Mouse (Mus musculus): ENCODE measurements around the gene Kat7. TPM values are rescaled to one million over a fixed set of nuclear protein-coding genes. Genes with fewer than 3 reads are reported as not detected.

Kat7 gene
- total RNA-seq, 2 experiments from 2014 or later: 19.7 to 23.9 TPM

DNA sequence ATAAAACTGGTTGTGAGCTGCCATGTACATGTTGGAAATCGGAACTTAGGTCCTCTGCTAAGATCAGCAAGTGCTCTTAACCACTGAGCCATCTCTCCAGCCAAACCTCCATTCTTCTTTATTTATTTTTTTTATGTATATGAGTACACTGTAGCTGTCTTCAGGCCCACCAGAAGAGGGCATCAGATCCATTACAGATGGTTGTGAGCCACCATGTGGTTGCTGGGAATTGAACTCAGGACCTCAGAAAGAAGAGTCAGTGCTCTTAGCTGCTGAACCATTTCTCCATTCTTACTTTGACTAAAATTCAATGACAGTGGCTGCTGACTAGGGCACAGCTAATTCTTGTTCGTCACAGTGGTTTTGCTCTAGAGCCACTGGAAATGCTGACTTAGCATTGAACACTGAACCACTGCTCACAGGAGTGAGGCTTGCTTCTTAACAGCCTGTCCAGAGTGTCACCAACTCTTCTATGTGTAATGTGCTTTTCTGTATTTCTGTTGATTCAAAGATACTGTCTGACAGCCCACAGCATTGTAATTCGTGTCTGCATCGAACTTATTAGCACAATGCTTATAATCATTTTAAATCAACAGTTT, 30.9 kb downstream of the Kat7 start:
- DNase-seq (ENCODE audit: low spot score): no peak

DNA sequence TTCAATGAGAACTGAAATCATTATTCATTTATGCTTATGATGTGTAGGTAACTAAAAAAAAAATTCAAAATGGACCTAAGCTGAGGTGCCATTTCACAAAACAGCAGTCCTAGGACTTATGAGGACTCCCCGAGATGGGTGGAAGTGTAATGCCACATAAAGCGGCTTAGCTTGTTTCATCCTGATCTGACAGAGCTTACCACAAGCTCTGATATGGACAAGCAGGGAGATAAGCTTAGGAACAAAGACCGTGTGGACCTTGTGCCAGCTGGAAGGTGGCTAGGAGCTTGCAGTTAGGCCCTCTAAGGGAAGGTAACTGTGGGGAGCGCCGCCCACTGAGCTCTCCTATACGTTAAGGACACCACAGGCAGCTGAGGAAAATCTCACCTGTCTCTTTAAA, 34.0 kb downstream of the Kat7 start:
- no peak for DNase-seq (ENCODE audit: low spot score)

DNA sequence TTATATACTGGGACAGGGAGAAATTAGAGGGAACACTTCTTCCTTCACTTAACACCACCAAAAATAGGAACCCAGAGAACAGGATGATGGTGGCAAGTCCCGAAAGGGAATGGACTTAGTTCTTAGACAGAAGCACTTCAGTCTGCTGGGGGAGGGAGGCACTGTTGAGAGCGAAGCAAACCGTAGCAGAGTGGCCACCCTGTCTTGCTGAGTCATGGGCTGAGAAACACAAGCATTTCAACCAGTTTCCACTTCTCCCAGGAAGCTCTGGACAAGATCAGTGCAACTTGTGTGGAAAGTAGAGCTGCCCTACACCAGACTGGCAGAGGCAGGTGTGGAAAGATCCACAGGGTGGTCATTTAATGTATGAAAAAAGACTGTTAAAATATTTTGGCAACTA, 35.4 kb downstream of the Kat7 start:
- no peak for DNase-seq (ENCODE audit: low spot score)

DNA sequence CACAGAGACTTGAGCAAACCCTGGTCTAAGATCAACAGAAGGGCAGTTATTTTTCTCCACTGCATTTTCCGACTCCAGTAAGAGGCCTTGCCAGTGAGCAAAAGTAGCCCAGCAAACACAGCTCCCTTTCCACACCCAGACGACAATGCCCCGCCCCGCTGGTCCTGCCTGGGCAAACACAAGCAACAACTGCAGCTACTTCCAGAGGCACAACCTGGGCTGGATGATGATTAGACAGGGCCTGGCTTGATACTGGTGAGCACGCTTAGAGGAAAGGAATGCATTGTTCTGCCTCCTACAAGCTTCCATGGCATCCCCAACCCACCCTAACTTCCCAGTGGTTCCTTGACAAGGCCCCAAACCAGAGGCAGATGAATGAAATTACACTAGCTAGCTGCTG, 36.4 kb downstream of the Kat7 start:
- no peak for DNase-seq (ENCODE audit: low spot score)

DNA sequence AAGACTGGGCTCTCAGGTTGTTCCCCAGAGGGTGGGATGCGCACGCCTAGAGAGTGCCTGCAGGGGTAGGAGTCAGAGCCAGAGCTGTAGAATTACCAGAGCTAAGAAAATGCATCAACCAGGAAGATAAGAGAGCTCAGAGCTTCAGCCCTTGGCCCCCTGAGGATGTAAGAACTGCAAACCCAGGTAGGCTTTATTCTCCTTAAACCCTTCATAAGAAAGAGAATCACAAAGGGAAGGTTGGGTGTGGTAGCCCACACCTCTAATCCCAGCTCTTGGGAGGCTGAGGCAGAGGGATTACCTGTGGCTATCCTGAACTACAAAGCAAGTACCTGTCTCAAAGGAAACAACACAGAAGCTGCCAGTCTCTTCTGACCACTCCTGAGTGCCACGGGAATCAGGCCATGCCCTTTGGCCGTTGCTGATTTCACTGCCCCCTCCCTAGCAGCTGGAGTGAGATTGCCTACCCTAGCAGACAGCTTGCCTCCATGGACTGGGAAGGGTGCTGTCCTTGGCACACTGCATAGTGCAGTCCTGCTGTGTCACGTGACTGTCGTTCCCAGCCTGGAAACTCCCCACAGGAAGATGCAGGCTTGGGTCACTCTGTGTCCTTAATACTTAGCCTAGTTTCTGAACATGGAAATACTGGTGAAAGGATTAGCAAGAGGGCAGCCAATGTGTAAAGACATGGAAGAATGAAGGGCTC, 43.4 kb downstream of the Kat7 start:
- peak; percentile 62 for DNase-seq (ENCODE audit: low spot score)

DNA sequence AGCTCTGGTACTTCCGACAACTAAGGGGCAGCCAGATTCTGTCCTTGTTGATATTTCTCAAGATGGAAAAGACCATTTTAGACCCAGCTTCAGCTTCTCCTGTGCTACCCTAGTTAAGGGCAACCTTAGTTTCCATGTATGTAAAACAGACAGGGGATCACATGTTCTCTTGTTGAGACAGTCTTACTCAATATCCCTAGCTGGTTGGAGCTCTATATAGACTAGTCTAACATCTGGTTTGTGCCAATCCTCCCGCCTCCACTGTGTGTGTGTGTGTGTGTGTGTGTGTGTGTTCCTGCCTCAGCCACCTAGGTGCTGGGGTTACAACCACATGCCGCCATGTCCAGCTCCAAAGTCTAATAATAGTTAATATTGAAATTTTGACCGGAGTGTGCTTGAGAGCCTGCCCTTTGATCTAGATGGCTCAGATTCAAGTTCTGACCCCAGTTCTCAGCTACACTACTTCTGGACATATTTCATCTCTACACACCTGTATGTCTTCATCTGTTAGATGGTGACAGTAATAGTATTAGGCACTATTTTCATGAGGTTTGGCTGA, 45.5 kb downstream of the Kat7 start:
- DNase-seq (ENCODE audit: low spot score): no peak

DNA sequence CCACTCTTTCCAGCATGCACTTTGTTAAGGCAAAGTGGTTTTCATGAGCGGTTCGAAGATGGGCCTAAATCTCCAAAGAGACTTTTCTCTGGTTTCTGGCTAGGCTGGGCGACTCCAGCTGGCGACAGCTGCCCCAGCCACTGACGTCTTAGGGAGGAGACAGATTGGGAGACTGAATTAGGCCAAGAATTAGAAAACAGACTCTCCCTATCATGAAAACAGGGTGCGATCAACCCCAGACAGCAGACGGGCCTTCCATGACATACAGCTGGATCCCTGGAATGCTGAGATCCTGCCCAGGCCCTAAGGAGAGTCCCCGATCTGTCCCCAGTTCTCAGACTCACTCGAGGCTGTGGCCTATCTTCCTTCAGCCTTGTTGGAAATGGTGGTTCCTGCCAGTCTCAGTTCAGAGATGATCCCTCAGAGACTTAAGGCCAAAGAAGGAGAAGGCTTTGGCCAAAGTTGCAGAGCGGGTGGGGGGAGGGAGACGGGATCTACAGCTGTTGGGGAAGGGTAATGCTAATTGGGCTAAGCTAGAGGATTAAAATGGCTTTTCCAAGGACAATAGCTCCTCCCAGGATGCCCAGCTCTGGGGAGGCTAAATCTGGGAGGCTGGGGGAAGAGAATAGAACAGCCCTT, 46.1 kb downstream of the Kat7 start:
- peak; percentile 47 for DNase-seq (ENCODE audit: low spot score)

DNA sequence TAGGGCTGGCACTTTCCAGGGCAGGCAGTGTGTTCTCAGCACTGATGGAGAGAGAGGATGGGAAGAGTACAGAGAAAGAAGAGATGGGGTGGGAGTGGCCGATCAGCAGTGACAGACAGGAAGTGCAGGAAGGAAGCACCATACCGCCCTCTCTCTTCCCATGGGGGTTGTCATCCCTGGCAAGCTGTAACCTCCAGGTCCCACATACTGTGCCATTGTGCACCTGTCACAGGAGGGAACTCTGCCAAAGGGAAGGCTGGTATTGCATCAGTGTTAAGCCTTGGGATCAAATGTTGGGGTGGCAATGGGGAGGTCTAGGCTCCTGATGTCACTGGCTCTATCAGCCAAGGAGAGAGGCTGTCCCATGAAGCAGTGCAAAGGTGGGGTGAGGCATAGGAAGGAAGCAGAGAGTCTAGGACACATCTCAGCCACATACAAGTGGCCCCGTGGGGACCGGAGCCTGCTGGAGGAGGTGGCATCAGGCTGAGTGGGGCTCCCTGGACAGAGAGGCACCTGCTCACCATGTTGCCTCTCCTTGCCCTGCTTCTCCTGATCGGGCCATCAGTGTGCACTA, 48.8 kb downstream of the Kat7 start, which contains the start of gene Tac4:
Gene Tac4 (plus strand): TSS at position 352 of the 574 bp plus-strand sequence.
- no peak for DNase-seq (ENCODE audit: low spot score)

DNA sequence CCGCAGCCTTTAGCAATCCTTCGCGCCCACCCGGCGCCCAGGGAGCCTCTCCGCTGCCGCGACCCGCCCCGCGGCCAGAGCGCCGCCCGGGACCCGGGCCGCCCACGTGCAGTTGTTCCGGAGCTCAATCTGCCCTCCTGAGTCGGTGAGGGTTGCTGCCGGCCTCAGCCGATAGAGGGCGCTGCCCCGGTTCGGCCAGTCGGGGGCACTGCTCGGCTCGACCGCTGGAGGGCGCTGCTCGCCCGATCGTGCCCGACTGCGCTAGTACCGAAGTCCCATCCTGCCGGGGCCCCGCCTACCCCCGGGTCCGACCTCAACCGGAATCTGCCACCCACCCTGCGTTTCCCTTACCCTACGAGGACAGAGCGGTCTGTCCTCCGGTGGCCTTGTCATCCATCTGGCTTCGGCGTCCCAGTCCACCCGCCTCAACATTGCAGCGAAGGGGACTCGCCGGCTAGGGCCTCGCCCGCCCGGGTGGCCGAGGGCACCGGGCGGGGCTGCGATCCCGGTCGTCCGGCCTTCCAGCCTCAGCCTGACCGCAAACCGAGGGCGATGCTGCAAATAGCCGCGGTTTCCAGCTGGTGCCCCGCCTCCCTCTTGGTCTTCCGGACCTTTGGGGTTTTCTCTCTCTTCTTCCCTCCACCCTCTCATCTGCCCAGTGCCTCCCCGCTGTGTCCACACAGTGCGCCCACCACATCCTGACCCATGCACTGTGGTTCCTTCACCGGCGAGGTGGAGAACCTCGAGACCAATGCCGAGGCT, 50.8 kb downstream of the Kat7 start:
- peak; percentile 92 for DNase-seq (ENCODE audit: low spot score)

DNA sequence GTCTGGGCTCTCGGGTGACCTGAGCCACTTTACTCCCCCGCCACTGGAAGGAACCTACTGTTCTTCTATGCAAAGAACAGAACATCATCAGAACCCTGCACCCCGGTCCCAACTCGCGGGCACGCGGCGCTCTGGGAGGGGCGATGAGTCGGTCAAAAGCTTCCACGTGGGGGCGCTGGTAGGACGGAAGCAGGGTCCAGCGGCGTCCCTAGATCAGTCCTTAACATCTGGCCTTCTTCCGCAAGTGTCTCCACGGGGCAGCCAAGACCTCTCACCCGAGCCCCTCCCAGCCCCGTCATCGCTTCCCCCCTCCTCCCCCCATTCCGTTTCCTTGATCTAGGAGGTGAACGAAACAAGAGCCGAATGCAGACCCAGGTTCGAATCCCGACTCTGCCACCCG, 51.6 kb downstream of the Kat7 start:
- peak; percentile 84 for DNase-seq (ENCODE audit: low spot score)

DNA sequence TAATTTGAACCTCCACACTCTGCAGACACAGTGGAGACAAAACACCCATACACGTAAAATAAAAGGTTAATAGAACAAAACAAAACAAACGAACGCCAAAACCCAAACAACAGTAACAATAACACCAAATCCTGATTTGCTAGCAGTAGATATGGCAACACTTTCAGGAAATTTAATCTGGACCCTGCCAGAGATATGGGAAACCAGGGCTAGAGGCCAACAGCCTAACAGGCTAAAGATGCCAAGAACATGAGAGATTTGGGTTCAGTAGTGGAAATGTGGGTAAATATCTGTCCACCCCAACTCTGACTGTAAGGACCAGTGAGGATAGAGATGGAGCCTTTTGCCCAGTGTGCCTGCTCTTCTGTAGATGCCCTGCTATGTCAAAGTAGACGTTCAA, 52.1 kb downstream of the Kat7 start:
- no peak for DNase-seq (ENCODE audit: low spot score)

DNA sequence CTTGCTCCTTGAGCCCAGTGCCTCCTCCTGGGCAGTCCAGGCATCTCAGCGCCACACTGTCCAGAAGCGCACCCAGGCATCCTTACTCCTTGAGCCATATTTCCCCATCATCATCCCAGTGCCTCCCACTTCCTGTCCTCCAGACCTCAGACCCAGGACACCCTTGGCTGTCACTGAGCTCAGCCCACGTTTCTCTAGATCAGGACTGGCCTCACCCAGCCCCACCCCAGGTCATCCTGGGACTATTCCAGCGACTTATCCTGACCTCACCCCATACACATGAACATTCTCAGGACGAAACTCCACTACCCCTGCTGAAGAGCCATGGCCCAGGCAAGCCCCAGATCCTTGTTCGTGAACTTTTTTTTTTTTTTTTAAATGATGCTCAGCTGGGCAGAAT, 54.3 kb downstream of the Kat7 start:
- DNase-seq (ENCODE audit: low spot score): peak; percentile 48

DNA sequence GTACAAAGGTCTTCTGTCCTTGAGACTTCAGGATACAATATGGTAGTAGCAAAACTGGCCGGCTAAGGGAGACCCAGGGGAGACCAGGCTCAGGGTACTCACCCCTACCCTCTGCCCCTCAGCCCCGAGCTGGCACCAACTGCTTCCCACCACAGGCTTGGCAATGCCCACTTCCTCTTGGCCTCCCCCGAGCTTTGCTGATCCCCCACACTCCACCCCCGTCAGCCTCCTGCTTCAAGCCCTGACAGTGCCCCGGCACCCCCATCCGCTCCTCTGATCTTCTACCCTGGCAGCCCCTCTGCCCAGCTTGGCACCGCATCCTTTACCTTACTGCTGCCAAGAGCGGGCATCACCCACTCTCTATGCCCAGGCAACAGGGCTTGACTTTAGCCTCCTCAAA, 55.9 kb downstream of the Kat7 start:
- DNase-seq (ENCODE audit: low spot score): no peak

DNA sequence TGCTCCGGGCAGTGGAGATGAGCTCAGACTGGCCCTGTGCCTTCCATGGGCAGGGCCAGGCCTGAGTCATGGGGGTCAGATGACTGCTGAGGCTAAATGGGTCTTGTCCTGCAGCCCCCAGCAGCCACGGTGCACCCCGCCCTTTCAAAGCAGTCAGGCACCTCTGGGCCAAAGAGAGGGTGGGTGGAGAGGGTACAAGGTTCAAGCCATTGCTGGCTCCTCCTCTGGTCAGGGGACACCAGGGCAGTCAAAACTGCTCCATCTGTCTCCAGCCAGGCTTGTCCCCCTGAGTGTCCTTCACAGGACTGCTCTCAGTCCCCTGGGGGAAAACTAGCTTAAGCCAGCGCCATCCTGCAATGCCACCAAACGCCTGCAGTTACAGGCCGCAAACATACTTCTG, 57.9 kb downstream of the Kat7 start:
- no peak for DNase-seq (ENCODE audit: low spot score)

DNA sequence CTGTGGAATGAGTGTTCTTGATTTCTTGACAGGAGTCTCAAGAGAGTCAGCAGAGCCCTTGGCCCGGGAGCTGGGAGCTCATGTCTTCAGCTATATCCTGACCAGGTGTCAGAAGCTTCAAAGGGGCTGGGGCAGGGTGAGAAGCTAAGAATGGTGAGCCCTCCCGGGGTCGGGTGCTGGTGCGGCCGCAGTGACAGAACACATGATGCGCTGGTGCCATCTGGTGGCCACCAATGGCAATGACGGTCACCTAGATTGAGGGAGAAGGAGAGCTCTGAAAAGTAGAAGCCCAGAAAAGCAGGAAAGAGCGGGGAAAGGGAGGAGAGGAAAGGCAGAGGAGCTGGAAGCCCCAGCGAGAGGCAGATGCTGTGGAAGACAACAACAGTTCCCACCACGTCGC, 58.8 kb downstream of the Kat7 start:
- peak; percentile 73 for DNase-seq (ENCODE audit: low spot score)

DNA sequence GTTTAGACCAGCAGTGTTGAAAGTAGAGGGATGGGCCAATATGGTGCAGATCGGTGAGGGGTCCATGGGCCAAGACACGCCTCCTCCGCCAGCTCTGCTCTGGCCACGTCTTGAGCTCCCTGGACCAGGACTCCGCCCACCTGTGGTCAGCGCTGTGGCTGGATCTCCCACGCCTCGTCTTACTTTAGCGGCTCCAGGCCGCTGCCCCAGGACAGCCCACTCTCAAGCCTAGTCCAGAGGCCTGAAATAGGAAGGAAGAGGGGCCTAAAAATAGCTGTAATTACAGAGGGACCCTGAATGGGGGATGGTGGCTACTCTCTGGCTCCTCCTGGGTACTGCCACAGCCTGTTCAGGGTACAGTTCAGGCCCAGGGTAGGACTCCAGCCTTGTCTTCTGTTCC, 59.9 kb downstream of the Kat7 start:
- no peak for DNase-seq (ENCODE audit: low spot score)

DNA sequence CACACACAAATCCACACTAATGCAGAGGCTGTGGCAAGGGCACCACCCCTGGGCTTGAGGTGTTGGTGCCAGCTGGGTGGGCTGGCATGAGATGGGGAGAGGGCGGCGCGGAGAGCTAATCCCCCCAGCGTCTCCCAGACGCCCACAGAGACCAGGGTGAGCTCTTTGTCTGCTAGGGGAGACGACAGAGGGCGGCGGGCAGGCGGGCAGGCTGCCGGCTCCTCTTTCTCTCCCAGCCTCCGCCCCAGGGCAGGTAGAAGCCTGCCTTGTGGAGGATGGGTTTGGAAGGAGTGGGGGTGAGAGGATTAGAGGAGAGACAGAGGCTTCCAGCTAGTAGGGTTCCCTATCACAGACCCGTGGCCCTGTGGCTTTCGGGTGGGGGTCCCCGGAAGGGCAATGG, 63.0 kb downstream of the Kat7 start:
- DNase-seq (ENCODE audit: low spot score): no peak

DNA sequence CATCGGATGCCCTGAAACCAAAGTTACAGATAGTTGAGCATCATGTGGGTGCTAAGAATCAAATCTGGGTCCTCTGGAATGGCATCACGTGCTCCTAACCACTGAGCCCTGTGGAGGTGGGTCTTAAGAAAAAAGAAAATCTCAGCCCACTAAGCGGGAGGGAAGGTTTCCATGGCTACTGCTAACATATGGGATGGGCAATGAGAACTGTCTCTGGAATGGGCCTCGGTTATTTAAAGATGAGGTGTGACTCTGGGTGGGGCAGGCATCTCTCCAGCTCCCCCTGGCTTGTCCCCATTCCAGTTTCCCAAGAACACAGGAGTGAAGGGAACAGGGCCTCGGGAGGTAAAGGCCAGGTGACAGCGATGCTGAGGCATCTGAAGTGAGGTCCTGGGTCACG, 64.6 kb downstream of the Kat7 start:
- no peak for DNase-seq (ENCODE audit: low spot score)

DNA sequence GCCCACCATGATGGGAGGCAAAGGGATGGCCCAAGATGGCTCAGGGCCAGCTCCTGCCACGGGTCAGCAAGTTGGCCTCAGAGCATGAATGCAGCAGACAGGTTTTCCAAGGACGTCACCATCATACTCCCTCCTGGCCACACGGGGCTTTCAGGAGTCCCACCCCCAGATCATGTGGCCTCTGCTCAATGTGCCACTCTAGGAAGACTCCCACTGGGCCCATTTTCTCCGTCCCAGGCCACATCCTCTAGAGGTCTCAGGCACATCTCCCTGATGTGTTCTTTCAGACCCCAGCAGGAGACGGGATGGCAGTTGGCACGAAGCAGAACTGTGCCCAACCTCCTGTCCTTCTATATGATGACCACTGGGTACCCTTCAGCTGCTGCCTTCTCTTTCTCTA, 67.4 kb downstream of the Kat7 start:
- no peak for DNase-seq (ENCODE audit: low spot score)

DNA sequence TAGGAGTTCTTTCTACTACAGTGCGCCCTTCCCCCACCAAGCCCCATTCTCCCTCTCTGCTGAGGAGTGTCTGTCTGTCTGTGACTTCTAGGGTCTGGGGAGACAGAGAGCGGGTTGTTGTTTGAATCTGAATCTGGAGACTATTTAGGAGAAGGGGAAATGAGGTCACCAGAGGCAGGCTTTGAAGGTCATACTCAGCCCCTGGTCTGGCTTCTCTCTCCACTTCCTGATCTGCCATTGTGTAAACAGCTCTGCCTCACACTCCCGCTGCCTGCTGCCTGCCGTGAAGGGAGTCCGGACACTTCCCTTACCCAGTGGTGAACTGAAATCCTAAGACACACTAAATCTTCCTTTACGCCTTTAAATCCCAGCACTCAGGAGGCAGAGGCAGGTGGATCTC, 71.6 kb downstream of the Kat7 start:
- no peak for DNase-seq (ENCODE audit: low spot score)

DNA sequence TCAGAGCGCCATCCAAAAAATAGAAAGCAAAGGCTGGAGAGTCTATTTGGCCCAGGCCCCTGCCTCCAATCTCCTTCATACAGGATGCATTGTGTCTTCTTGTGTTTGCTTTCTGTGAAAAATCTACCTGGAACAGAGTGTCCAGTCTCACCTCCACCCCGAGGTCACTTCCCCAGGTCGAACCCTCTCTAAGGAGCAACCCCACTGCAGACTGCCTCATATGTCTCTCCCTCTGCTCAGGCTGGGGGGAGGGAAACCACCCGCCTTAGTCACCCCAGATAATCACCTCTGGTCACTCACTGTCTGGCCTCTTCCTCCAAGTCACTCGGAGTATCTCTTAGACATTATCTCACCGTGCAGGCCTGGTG, 77.7 kb downstream of the Kat7 start:
- DNase-seq (ENCODE audit: low spot score): no peak

All from gastrocnemius, adult 18-20 months (tissue).